Mouse (Mus musculus): ENCODE results near the gene Slc2a4. TPM values are rescaled to one million over a fixed set of nuclear protein-coding genes. Genes with fewer than 3 reads are reported as not detected.
"Not testable (repeated sequence)": the region's sequence is repeated elsewhere in the genome, so short reads cannot be mapped to it uniquely, and the experiment has no call there.

The Slc2a4 gene
- polyA plus RNA-seq, 1 experiment from 2014 or later, result 3.9 TPM

- Histone ChIP-seq H3K4me3 (peak within 1 kb of the TSS; percentile 89), H3K27ac (peak within 1 kb of the TSS; percentile 95), H3K9ac (peak within 1 kb of the TSS; percentile 93), H3K4me1 (replicated peaks) (peaks cover 28% of the 10 kb centered on the region), H3K27me3 (no peaks in the 10 kb centered on the region), H3K36me3 (peaks cover 26% of the 10 kb centered on the region), H3K9me3 (no peaks in the 10 kb centered on the region), H3K4me2 (peak within 1 kb of the TSS; percentile 98)
- under 1% methylated on average over 78 of the region's 78 CpGs for whole genome bisulfite sequencing
- peak; percentile 97 for ATAC-seq (ENCODE audit: low FRiP score)
These were observed 26.6 kb downstream of the Slc2a4 start, which contains the start of gene Eif5a for GRCm38 (mm10) chr11:69921114-69922011. Gene Eif5a, minus strand, starts transcription at chr11:69921958.

- Histone ChIP-seq H3K9ac (peak overlapping the region; percentile 93), H3K9me3 (no peaks in the 10 kb centered on the region), H3K27ac (peak overlapping the region; percentile 95), H3K4me3 (peak overlapping the region; percentile 89), H3K4me2 (peak overlapping the region; percentile 98), H3K27me3 (no peaks in the 10 kb centered on the region), H3K36me3 (peaks cover 35% of the 10 kb centered on the region), H3K4me1 (replicated peaks) (peaks cover 36% of the 10 kb centered on the region)
- under 1% methylated on average over 51 of the region's 65 CpGs for WGBS
- ATAC-seq (ENCODE audit: low FRiP score), result peak; percentile 29
These were observed 27.5 kb downstream of the Slc2a4 start for GRCm38 (mm10) chr11:69920266-69921031.

- WGBS, result 1% methylated on average over 17 of the region's 17 CpGs
- H3K36me3 ChIP-seq, result peaks cover 42% of the 10 kb centered on the region
- H3K4me1 ChIP-seq (replicated peaks), result peaks cover 43% of the 10 kb centered on the region
These were observed 28.2 kb downstream of the Slc2a4 start for GRCm38 (mm10) chr11:69919661-69920265.

GRCm38 (mm10) chr11:69919053-69919452, 28.9 kb downstream of the Slc2a4 start:
- no peak for ATAC-seq (ENCODE audit: low FRiP score)
- H3K4me1 ChIP-seq (replicated peaks), result peaks cover 49% of the 10 kb centered on the region
- H3K9me3 ChIP-seq, result no peaks in the 10 kb centered on the region
- WGBS, result 87% methylated on average over 9 of the region's 9 CpGs
- H3K4me2 ChIP-seq, result peak overlapping the region; percentile 98
- peak overlapping the region; percentile 93 for H3K9ac ChIP-seq
- H3K27me3 ChIP-seq, result no peaks in the 10 kb centered on the region
- H3K4me3 ChIP-seq, result peak overlapping the region; percentile 89
- no peak overlapping the region for H3K27ac ChIP-seq
- H3K36me3 ChIP-seq, result peaks cover 43% of the 10 kb centered on the region

More at GRCm38 (mm10) chr11:69919661-69920265, 28.2 kb downstream of the Slc2a4 start:
- Histone ChIP-seq H3K9me3 (no peaks in the 10 kb centered on the region), H3K4me2 (peak overlapping the region; percentile 98), H3K9ac (peak overlapping the region; percentile 93), H3K4me3 (peak overlapping the region; percentile 89), H3K27me3 (no peaks in the 10 kb centered on the region), H3K27ac (peak overlapping the region; percentile 95)
- ATAC-seq (ENCODE audit: low FRiP score), result no peak

- Histone ChIP-seq H3K9me3 (no peaks in the 10 kb centered on the region), H3K9ac (no peak overlapping the region), H3K36me3 (peaks cover 47% of the 10 kb centered on the region), H3K27me3 (no peaks in the 10 kb centered on the region), H3K4me3 (no peak overlapping the region), H3K27ac (no peak overlapping the region), H3K4me2 (no peak overlapping the region), H3K4me1 (replicated peaks) (peaks cover 55% of the 10 kb centered on the region)
- 88% methylated on average over 5 of the region's 5 CpGs for WGBS
- no peak for ATAC-seq (ENCODE audit: low FRiP score)
These were observed 29.9 kb downstream of the Slc2a4 start for GRCm38 (mm10) chr11:69918118-69918517.

- Histone ChIP-seq H3K36me3 (peaks cover 53% of the 10 kb centered on the region), H3K27me3 (no peaks in the 10 kb centered on the region), H3K4me2 (no peak overlapping the region), H3K4me1 (replicated peaks) (peaks cover 56% of the 10 kb centered on the region), H3K9me3 (no peaks in the 10 kb centered on the region), H3K9ac (no peak overlapping the region; the same call in 1 of the 2 replicates), H3K4me3 (no peak overlapping the region), H3K27ac (no peak overlapping the region)
- ATAC-seq (ENCODE audit: low FRiP score), result no peak
- 88% methylated on average over 8 of the region's 8 CpGs for WGBS
These were observed 30.5 kb downstream of the Slc2a4 start for GRCm38 (mm10) chr11:69917379-69917948.

GRCm38 (mm10) chr11:69916652-69917378, 31.2 kb downstream of the Slc2a4 start:
- H3K27me3 ChIP-seq; H3K9me3 ChIP-seq; ATAC-seq (ENCODE audit: low FRiP score); H3K4me2 ChIP-seq; H3K9ac ChIP-seq; H3K27ac ChIP-seq; H3K4me3 ChIP-seq: not testable (repeated sequence)
- WGBS, result 64% methylated on average over 7 of the region's 7 CpGs
- peaks cover 60% of the 10 kb centered on the region for H3K36me3 ChIP-seq
- peaks cover 51% of the 10 kb centered on the region for H3K4me1 ChIP-seq (replicated peaks)

GRCm38 (mm10) chr11:69915667-69916627, 32.0 kb downstream of the Slc2a4 start:
- peak overlapping the region; percentile 35; the same call in 1 of the 2 replicates for H3K9ac ChIP-seq
- no peak for ATAC-seq (ENCODE audit: low FRiP score)
- H3K27ac ChIP-seq, result no peak overlapping the region
- H3K4me2 ChIP-seq, result no peak overlapping the region
- H3K4me1 ChIP-seq (replicated peaks), result peaks cover 51% of the 10 kb centered on the region
- H3K36me3 ChIP-seq, result peaks cover 68% of the 10 kb centered on the region
- no peaks in the 10 kb centered on the region for H3K27me3 ChIP-seq
- H3K9me3 ChIP-seq, result no peaks in the 10 kb centered on the region
- WGBS, result 67% methylated on average over 5 of the region's 5 CpGs
- H3K4me3 ChIP-seq, result peak overlapping the region; percentile 4; the same call in 1 of the 2 replicates

GRCm38 (mm10) chr11:69914917-69915430, 33.0 kb downstream of the Slc2a4 start:
- Histone ChIP-seq H3K27me3 (no peaks in the 10 kb centered on the region), H3K9ac (peak overlapping the region; percentile 91), H3K4me1 (replicated peaks) (peaks cover 47% of the 10 kb centered on the region), H3K36me3 (peaks cover 78% of the 10 kb centered on the region), H3K9me3 (no peaks in the 10 kb centered on the region), H3K4me3 (peak overlapping the region; percentile 91), H3K4me2 (peak overlapping the region; percentile 100), H3K27ac (no peak overlapping the region)
- 38% methylated on average over 9 of the region's 9 CpGs for WGBS
- no peak for ATAC-seq (ENCODE audit: low FRiP score)

GRCm38 (mm10) chr11:69914372-69914764, 33.6 kb downstream of the Slc2a4 start:
- Histone ChIP-seq H3K4me1 (replicated peaks) (peaks cover 41% of the 10 kb centered on the region), H3K27ac (peak overlapping the region; percentile 91), H3K4me3 (peak overlapping the region; percentile 91), H3K36me3 (peaks cover 84% of the 10 kb centered on the region), H3K9me3 (no peaks in the 10 kb centered on the region), H3K27me3 (no peaks in the 10 kb centered on the region), H3K9ac (peak overlapping the region; percentile 91), H3K4me2 (peak overlapping the region; percentile 100)
- ATAC-seq (ENCODE audit: low FRiP score), result no peak
- WGBS, result 3% methylated on average over 17 of the region's 17 CpGs
